Mouse (Mus musculus) layer of hippocampus, adult 8-10 months (tissue): ENCODE measurements around the gene Nanos2. TPM values are rescaled to one million over a fixed set of nuclear protein-coding genes. Genes with fewer than 3 reads are reported as not detected.

Experiments used
- DNase-seq, 2 experiments: peaks; one replicate each; pipeline ENCODE4 v3.0.0; 2022; ENCODE audit warnings: low spot score in 2 of 2
- total RNA-seq, 4 experiments: library from RNA; stranded (reverse); gene quantifications; 2 replicates each; pipeline ENCODE4 v1.2.4; 2022

The Nanos2 gene
- total RNA-seq, 4 experiments from 2014 or later = 0.60 to 1.5 (median 0.91) TPM; not detected in 1

GRCm38 (mm10) chr7:18990601-18991295 lies 3.5 kb downstream of the Nanos2 start, which contains the start of gene Mypop:
Gene Mypop (plus strand): TSS chr7:18991245.
- DNase-seq = peak; percentile 100

GRCm38 (mm10) chr7:18991660-18992293 lies 4.6 kb downstream of the Nanos2 start:
- DNase-seq = no peak

GRCm38 (mm10) chr7:18992294-18992675 lies 5.1 kb downstream of the Nanos2 start:
- no peak for DNase-seq

GRCm38 (mm10) chr7:18993036-18993435 lies 5.8 kb downstream of the Nanos2 start:
- no peak for DNase-seq

GRCm38 (mm10) chr7:18998835-18999234 lies 11.6 kb downstream of the Nanos2 start:
- DNase-seq = no peak

- no peak for DNase-seq
Observed at GRCm38 (mm10) chr7:19000421-19000820, 13.2 kb downstream of the Nanos2 start.

- no peak for DNase-seq
Observed at GRCm38 (mm10) chr7:19001066-19001806, 14.0 kb downstream of the Nanos2 start.

- no peak for DNase-seq
Observed at GRCm38 (mm10) chr7:19001807-19002085, 14.5 kb downstream of the Nanos2 start.

- DNase-seq = no peak
Observed at GRCm38 (mm10) chr7:19002115-19002514, 14.9 kb downstream of the Nanos2 start.

GRCm38 (mm10) chr7:19002848-19003498 lies 15.8 kb downstream of the Nanos2 start:
- peak; percentile 78 to 85 for DNase-seq

- DNase-seq = peak; percentile 93 to 94
Observed at GRCm38 (mm10) chr7:19003902-19004630, 16.9 kb downstream of the Nanos2 start, which contains the start of gene Irf2bp1. Gene Irf2bp1 (plus strand): TSS chr7:19004044.

- no peak for DNase-seq
Observed at GRCm38 (mm10) chr7:19004631-19005079, 17.5 kb downstream of the Nanos2 start.

- DNase-seq = no peak
Observed at GRCm38 (mm10) chr7:19005417-19006121, 18.4 kb downstream of the Nanos2 start.

GRCm38 (mm10) chr7:19006476-19006875 lies 19.3 kb downstream of the Nanos2 start:
- DNase-seq = peak; percentile 76 to 88

GRCm38 (mm10) chr7:19007026-19007977 lies 20.1 kb downstream of the Nanos2 start:
- no peak for DNase-seq

- DNase-seq = no peak
Observed at GRCm38 (mm10) chr7:19010581-19010980, 23.4 kb downstream of the Nanos2 start.

- no peak for DNase-seq
Observed at GRCm38 (mm10) chr7:19012025-19012621, 24.9 kb downstream of the Nanos2 start.

GRCm38 (mm10) chr7:19012882-19013281 lies 25.7 kb downstream of the Nanos2 start:
- DNase-seq = no peak

GRCm38 (mm10) chr7:19014452-19014851 lies 27.3 kb downstream of the Nanos2 start:
- DNase-seq = no peak
